Mouse (Mus musculus) bone marrow, adult 2 months (tissue): ENCODE measurements around the gene Olfr1564.

ENCODE experiments used
- CTCF ChIP-seq: fragments of 200-500 bp; IDR thresholded peaks from 2 replicates; pipeline ENCODE4 v1.5.1; 2011; ENCODE audit warnings: low read length, control low read depth; ENCODE audit not compliant: control insufficient read depth, insufficient read depth
- POLR2A ChIP-seq: fragments of 200-500 bp; IDR thresholded peaks from 2 replicates; pipeline ENCODE4 v1.6.1; 2011; ENCODE audit warnings: low read depth, mild to moderate bottlenecking, control low read depth, low read length, borderline replicate concordance; ENCODE audit not compliant: control insufficient read depth

DNA sequence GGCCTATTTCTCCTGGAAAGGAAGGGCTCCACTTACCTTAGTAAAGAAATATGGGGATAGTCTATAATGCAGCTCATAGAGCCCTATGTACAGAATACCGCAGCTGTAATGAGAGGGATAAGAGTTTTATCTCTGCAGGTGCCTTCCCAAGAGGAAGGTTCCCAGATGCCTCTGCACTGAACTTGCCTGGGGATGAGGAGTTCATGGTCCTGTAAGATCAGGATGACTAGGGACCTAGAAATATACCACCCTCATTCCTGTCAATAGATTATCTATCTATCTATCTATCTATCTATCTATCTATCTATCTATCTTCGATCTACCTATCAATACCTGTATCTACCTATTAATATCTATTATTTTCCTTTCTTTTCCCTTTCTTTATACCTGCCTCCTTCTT is at the start of gene Olfr1564:
- TF ChIP-seq CTCF (no peak), POLR2A (no peak)
